Mouse (Mus musculus) midbrain, embryonic 11.5 days (tissue): ENCODE results near the gene Vmn2r2. TPM values are rescaled to one million over a fixed set of nuclear protein-coding genes. Genes with fewer than 3 reads are reported as not detected.

Source experiments
- ATAC-seq: fragments of 200-750 bp; cut with Nextera tagmentation; 2 replicates; pipeline ENCODE4 v1.8.0; 2017; ENCODE audit warnings: moderate TSS enrichment, moderate library complexity; ENCODE audit not compliant: low FRiP score
- DNase-seq: peaks from one replicate; pipeline ENCODE4 v3.0.0; 2015; ENCODE audit warnings: low spot score; ENCODE audit errors: missing footprints
- H3K27ac ChIP-seq: fragments of 300-500 bp; sonication (generic); 2 replicates; pipeline ENCODE4 v1.5.1; 2014; ENCODE audit warnings: low read depth, low read length
- H3K27me3 ChIP-seq: fragments of 300-500 bp; sonication (generic); 2 replicates; pipeline ENCODE4 v1.6.1; 2014; ENCODE audit warnings: mild to moderate bottlenecking, low read length, moderate library complexity, mixed read lengths; ENCODE audit not compliant: control insufficient read depth, insufficient read depth
- H3K36me3 ChIP-seq: fragments of 300-500 bp; sonication (generic); 2 replicates; pipeline ENCODE4 v1.6.1; 2014; ENCODE audit warnings: mild to moderate bottlenecking, low read length, moderate library complexity, mixed read lengths; ENCODE audit not compliant: control insufficient read depth, insufficient read depth
- H3K4me1 ChIP-seq: fragments of 300-500 bp; sonication (generic); 2 replicates; pipeline ENCODE4 v1.6.1; 2014; ENCODE audit warnings: low read length; ENCODE audit not compliant: control insufficient read depth, insufficient read depth
- H3K4me2 ChIP-seq: fragments of 300-500 bp; sonication (generic); 2 replicates; pipeline ENCODE4 v1.6.1; 2014; ENCODE audit warnings: mild to moderate bottlenecking, moderate library complexity
- H3K4me3 ChIP-seq: fragments of 300-500 bp; sonication (generic); 2 replicates; pipeline ENCODE4 v1.5.1; 2014; ENCODE audit warnings: low read depth, low read length
- H3K9ac ChIP-seq: fragments of 300-500 bp; sonication (generic); 2 replicates; pipeline ENCODE4 v1.6.1; 2014; ENCODE audit warnings: low read length
- H3K9me3 ChIP-seq: fragments of 300-500 bp; sonication (generic); 2 replicates; pipeline ENCODE4 v1.6.1; 2016; ENCODE audit warnings: low read length; ENCODE audit not compliant: control insufficient read depth
- WGBS: fragments of 180-500 bp; shearing (Covaris S2); extraction: QIAGEN DNeasy Blood & Tissue Kit; methylation state at CpG from one replicate; pipeline ENCODE4 v1.1.7; 2014; 5-methylcytosine and 5-hydroxymethylcytosine counted together
- polyA plus RNA-seq: library from polyadenylated mRNA; unstranded; fragments of >200 nt; fragmentation: Nextera tagmentation; extraction: Ambion mirVana; gene quantifications from 2 replicates; pipeline ENCODE4 v1.2.1, GENCODE M21; 2014

The Vmn2r2 gene
- 0.04 TPM in 1 of 2 replicates, not detected in the other for polyA plus RNA-seq

DNA sequence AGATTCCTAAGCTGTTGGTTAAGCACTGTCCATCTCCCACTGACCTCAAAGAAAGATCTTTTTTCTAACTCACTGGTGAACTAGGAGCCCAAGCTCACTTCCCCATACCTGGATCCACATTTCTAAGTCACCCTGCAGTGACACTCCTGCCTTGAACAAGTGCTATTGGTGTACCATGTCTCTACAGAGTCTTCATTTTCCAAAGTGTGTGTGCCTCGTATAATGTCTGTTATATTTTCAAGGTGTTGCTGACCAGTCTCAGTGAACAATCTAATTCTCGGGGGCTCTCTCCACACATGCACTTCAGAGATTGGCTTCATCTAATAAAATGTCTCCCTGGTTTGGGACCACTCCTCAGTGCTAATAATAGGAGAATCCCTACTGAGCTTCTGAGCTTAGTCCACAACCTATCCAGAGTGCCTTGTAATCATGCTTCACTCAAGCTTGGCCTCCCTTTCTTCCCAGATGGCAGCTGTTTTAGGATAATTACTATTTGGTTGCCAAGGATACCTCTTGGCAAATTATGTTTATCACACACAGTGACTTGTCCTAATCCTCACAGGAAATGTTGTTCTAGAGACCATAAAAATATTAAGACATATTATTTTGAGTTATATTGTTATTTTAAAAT, at the start of gene Vmn2r2:
Gene Vmn2r2, minus strand, starts transcription at position 51 of the 631 bp plus-strand sequence.
- Histone ChIP-seq H3K4me1 (no peaks in the 10 kb centered on the region), H3K9me3 (no peaks in the 10 kb centered on the region), H3K9ac (no peak within 1 kb of the TSS), H3K27me3 (no peaks in the 10 kb centered on the region), H3K4me3 (no peak within 1 kb of the TSS), H3K4me2 (no peak within 1 kb of the TSS), H3K27ac (no peak within 1 kb of the TSS), H3K36me3 (no peaks in the 10 kb centered on the region)
- WGBS: 84% methylated on average over 2 of the region's 2 CpGs
- DNase-seq (no peak), ATAC-seq (no peak)

DNA sequence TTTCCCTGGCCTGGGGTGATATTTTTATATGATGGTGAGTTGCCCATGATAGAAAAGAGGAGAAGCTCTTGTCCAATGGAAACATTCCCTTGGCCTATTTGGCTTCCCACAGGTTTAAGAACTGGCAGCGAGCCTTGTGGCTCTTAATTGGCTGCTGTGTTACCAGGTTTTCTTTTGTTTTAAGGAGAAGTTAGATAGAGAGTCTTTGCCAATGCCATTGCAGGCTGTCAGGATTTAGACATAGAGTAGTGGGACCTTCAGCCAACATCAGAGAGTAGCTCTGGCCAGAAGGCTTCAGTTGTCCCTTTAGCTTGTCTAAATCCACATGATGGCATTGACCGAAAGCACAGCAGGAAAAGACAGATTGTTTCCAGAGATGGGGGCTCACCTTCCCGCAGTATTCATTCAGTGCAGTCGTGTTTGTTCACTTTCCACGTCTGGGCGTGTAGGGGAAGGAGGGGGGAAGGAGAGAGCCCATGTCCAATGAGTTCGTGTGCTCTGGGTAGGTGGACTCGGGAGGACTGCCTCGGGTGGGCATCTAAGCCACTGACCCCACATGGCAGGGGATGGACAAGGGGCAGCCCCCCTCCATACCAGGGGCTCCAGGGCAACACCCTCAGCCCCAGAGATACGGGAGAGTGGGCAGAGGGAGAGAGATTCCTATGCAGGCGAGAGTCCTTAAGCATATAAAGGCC, 28.2 kb downstream of the Vmn2r2 start:
- Histone ChIP-seq H3K27me3 (no peaks in the 10 kb centered on the region), H3K36me3 (no peaks in the 10 kb centered on the region), H3K4me2 (no peak overlapping the region), H3K27ac (no peak overlapping the region), H3K4me1 (no peaks in the 10 kb centered on the region), H3K9me3 (no peaks in the 10 kb centered on the region), H3K9ac (no peak overlapping the region), H3K4me3 (no peak overlapping the region)
- DNase-seq: no peak
- ATAC-seq: no peak
- 83% methylated on average over 11 of the region's 11 CpGs for WGBS

DNA sequence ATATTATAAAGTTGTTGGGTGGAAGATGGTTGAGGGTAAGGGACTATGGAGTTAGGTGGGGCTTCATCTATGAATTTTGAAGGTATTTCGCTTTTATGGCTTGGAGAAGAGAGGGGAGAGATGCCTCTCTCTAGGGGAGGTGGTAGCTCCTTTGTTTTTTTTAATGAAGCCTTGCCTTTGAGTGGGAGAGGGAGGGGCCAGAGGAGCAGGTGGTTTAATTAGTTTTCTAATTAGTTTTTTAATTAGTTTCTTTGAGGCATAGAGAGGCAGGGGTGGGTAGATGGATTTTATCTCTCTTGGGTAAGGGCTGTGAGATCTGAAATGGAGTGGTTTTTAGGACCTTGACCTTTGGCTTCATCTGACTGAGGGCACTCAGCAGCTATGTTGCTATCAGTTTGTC, 29.0 kb downstream of the Vmn2r2 start:
- Histone ChIP-seq H3K4me2 (no peak overlapping the region), H3K36me3 (no peaks in the 10 kb centered on the region), H3K4me3 (no peak overlapping the region), H3K9ac (no peak overlapping the region), H3K4me1 (no peaks in the 10 kb centered on the region), H3K9me3 (no peaks in the 10 kb centered on the region), H3K27me3 (no peaks in the 10 kb centered on the region), H3K27ac (no peak overlapping the region)
- WGBS: 84% methylated on average over 1 of the region's 1 CpGs
- DNase-seq (no peak), ATAC-seq (no peak)

DNA sequence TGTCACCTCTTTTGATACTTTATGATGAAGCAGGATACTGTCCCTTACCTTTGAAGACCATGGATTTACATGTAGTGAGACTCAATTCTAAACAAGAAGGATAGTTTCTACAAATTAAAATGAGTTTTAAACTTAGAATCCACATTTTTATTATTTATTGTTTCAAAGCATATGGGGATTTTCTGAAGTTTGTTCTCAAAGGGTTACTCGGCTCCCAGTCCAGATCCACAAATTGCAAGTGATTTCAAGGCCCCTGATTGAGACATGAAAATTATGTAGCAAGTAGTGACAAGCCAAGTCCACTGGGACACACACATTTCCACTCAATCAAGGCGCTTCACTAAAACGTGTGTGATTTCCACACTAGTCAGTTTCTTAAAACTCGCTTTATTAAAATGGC, 60.5 kb downstream of the Vmn2r2 start, which contains the start of gene Vmn2r1:
Gene Vmn2r1, plus strand, starts transcription at position 301 of the 400 bp plus-strand sequence.
- 85% methylated on average over 4 of the region's 4 CpGs for WGBS

More for the DNA sequence above, 60.5 kb downstream of the Vmn2r2 start, which contains the start of gene Vmn2r1:
- Histone ChIP-seq H3K9ac (no peak within 1 kb of the TSS), H3K27ac (no peak within 1 kb of the TSS), H3K9me3 (no peaks in the 10 kb centered on the region), H3K4me1 (no peaks in the 10 kb centered on the region), H3K27me3 (no peaks in the 10 kb centered on the region; the same call in 1 of the 2 replicates), H3K36me3 (no peaks in the 10 kb centered on the region), H3K4me2 (no peak within 1 kb of the TSS), H3K4me3 (no peak within 1 kb of the TSS)
- ATAC-seq (no peak), DNase-seq (no peak)

Other genes starting within 250 kb of the Vmn2r2 start
- 38.7 and 43.6 TPM in 2 replicates for gene Plch1, start 242.5 kb downstream of the Vmn2r2 start, polyA plus RNA-seq
- gene E130311K13Rik, start 212.5 kb downstream of the Vmn2r2 start, polyA plus RNA-seq: 2.3 and 3.4 TPM in 2 replicates
- gene Slc33a1, start 177.2 kb downstream of the Vmn2r2 start, polyA plus RNA-seq: 11.3 and 12.4 TPM in 2 replicates
- gene Gmps, start 165.8 kb downstream of the Vmn2r2 start, polyA plus RNA-seq: 75.1 and 85.7 TPM in 2 replicates
- gene Vmn2r1, start 60.4 kb downstream of the Vmn2r2 start, polyA plus RNA-seq: 0.06 TPM in 1 of 2 replicates, not detected in the other
- not detected in 2 replicates for gene Vmn2r3, start 147.8 kb upstream of the Vmn2r2 start, polyA plus RNA-seq